Mouse (Mus musculus) forebrain, embryonic 14.5 days (tissue): ENCODE data around the gene Zfp791. TPM values are rescaled to one million over a fixed set of nuclear protein-coding genes. Genes with fewer than 3 reads are reported as not detected.
"Not testable (repeated sequence)": the region's sequence is repeated elsewhere in the genome, so short reads cannot be mapped to it uniquely, and the experiment has no call there.

Source experiments
- ATAC-seq: fragments of 200-750 bp; cut with Nextera tagmentation; 2 replicates; pipeline ENCODE4 v1.8.0; 2017; ENCODE audit warnings: mild to moderate bottlenecking, moderate library complexity
- DNase-seq: peaks from one replicate; pipeline ENCODE4 v3.0.0-alpha.2; 2015; ENCODE audit warnings: low spot score
- H3K27ac ChIP-seq: fragments of 300-500 bp; sonication (generic); 2 replicates; pipeline ENCODE4 v1.5.1; 2014; ENCODE audit warnings: low read depth, mild to moderate bottlenecking, control low read depth, low read length, moderate library complexity
- H3K27me3 ChIP-seq: fragments of 300-500 bp; sonication (generic); replicated peaks from 2 replicates; pipeline ENCODE4 v1.6.1; 2014; ENCODE audit warnings: low read length, control low read depth, mixed read lengths; ENCODE audit not compliant: control insufficient read depth, insufficient read depth
- H3K36me3 ChIP-seq: fragments of 300-500 bp; sonication (generic); 2 replicates; pipeline ENCODE4 v1.6.1; 2014; ENCODE audit warnings: low read length, control low read depth; ENCODE audit not compliant: control insufficient read depth, insufficient read depth
- H3K4me1 ChIP-seq: fragments of 300-500 bp; sonication (generic); 2 replicates; pipeline ENCODE4 v1.6.1; 2014; ENCODE audit warnings: antibody characterized with exemption, low read length, control low read depth; ENCODE audit not compliant: control insufficient read depth, insufficient read depth
- H3K4me2 ChIP-seq: fragments of 300-500 bp; sonication (generic); 2 replicates; pipeline ENCODE4 v1.6.1; 2014; ENCODE audit warnings: mild to moderate bottlenecking, control low read depth, low read length
- H3K4me3 ChIP-seq: fragments of 300-500 bp; sonication (generic); 2 replicates; pipeline ENCODE4 v1.5.1; 2014; ENCODE audit warnings: low read depth, low read length, control low read depth
- H3K9ac ChIP-seq: fragments of 300-500 bp; sonication (generic); 2 replicates; pipeline ENCODE4 v1.6.1; 2014; ENCODE audit warnings: mild to moderate bottlenecking, low read length, control low read depth, moderate library complexity
- H3K9me3 ChIP-seq: fragments of 300-500 bp; sonication (generic); replicated peaks from 2 replicates; pipeline ENCODE4 v1.6.1; 2016; ENCODE audit warnings: low read length, control low read depth, mixed read lengths; ENCODE audit not compliant: control insufficient read depth
- WGBS: fragments of 180-500 bp; shearing (Covaris S2); extraction: QIAGEN DNeasy Blood & Tissue Kit; methylation state at CpG from one replicate; pipeline ENCODE4 v1.1.7; 2014; 5-methylcytosine and 5-hydroxymethylcytosine counted together
- polyA plus RNA-seq: library from polyadenylated mRNA; unstranded; fragments of >200 nt; fragmentation: Nextera tagmentation; extraction: Ambion mirVana; gene quantifications from 2 replicates; pipeline ENCODE4 v1.2.1, GENCODE M21; 2014

Zfp791 gene
- polyA plus RNA-seq, 1 experiment from 2014 or later = 1.7 TPM

GRCm38 (mm10) chr8:85090856-85091255, 32.0 kb downstream of the Zfp791 start:
- 89% methylated on average over 11 of the region's 11 CpGs for WGBS
- H3K27ac ChIP-seq = no peak overlapping the region
- H3K36me3 ChIP-seq = peaks cover 42% of the 10 kb centered on the region
- no peak overlapping the region for H3K4me3 ChIP-seq
- no peak overlapping the region for H3K4me2 ChIP-seq
- no peak for ATAC-seq
- no peak for DNase-seq
- H3K4me1 ChIP-seq = no peaks in the 10 kb centered on the region
- H3K9ac ChIP-seq = no peak overlapping the region
- H3K9me3 ChIP-seq = no peaks in the 10 kb centered on the region
- no peaks in the 10 kb centered on the region for H3K27me3 ChIP-seq

GRCm38 (mm10) chr8:85088771-85089170, 34.1 kb downstream of the Zfp791 start:
- Histone ChIP-seq H3K4me3 (no peak overlapping the region), H3K9ac (no peak overlapping the region), H3K27me3 (no peaks in the 10 kb centered on the region), H3K4me2 (no peak overlapping the region), H3K9me3 (no peaks in the 10 kb centered on the region), H3K36me3 (peaks cover 35% of the 10 kb centered on the region), H3K4me1 (no peaks in the 10 kb centered on the region; the same call in 1 of the 2 replicates), H3K27ac (no peak overlapping the region)
- 67% methylated on average over 2 of the region's 2 CpGs for WGBS
- no peak for ATAC-seq
- DNase-seq = no peak

- Histone ChIP-seq H3K9ac (no peak overlapping the region), H3K4me3 (no peak overlapping the region), H3K27ac (no peak overlapping the region), H3K4me2 (no peak overlapping the region), H3K4me1 (peaks cover 14% of the 10 kb centered on the region), H3K27me3 (no peaks in the 10 kb centered on the region), H3K9me3 (no peaks in the 10 kb centered on the region), H3K36me3 (peaks cover 29% of the 10 kb centered on the region; the same call in 1 of the 2 replicates)
- no peak for ATAC-seq
- 80% methylated on average over 3 of the region's 3 CpGs for WGBS
- no peak for DNase-seq
These were observed 36.7 kb downstream of the Zfp791 start for GRCm38 (mm10) chr8:85086238-85086637.

- no peak for ATAC-seq
- no peak overlapping the region for H3K27ac ChIP-seq
- H3K27me3 ChIP-seq = no peaks in the 10 kb centered on the region
- H3K36me3 ChIP-seq = peaks cover 23% of the 10 kb centered on the region; the same call in 1 of the 2 replicates
- WGBS = 88% methylated on average over 8 of the region's 8 CpGs
- peaks cover 16% of the 10 kb centered on the region for H3K4me1 ChIP-seq
- H3K9me3 ChIP-seq = no peaks in the 10 kb centered on the region
- no peak overlapping the region for H3K4me3 ChIP-seq
- no peak for DNase-seq
- H3K4me2 ChIP-seq = no peak overlapping the region
- H3K9ac ChIP-seq = no peak overlapping the region
These were observed 38.3 kb downstream of the Zfp791 start for GRCm38 (mm10) chr8:85084633-85085032.

GRCm38 (mm10) chr8:85083108-85083813, 39.6 kb downstream of the Zfp791 start, which contains the start of gene Man2b1:
Man2b1 (plus strand) TSS chr8:85083270.
- Histone ChIP-seq H3K27ac (no peak within 1 kb of the TSS), H3K4me3 (peak within 1 kb of the TSS; percentile 52), H3K4me1 (peaks cover 19% of the 10 kb centered on the region), H3K9me3 (no peaks in the 10 kb centered on the region), H3K36me3 (peaks cover 27% of the 10 kb centered on the region), H3K27me3 (no peaks in the 10 kb centered on the region), H3K9ac (peak within 1 kb of the TSS; percentile 76), H3K4me2 (peak within 1 kb of the TSS; percentile 81)
- DNase-seq = peak; percentile 83
- WGBS = 1% methylated on average over 30 of the region's 30 CpGs
- peak; percentile 84 for ATAC-seq

GRCm38 (mm10) chr8:85082169-85082568, 40.7 kb downstream of the Zfp791 start:
- Histone ChIP-seq H3K4me2 (peak overlapping the region; percentile 94; the same call in 1 of the 2 replicates), H3K36me3 (peaks cover 27% of the 10 kb centered on the region), H3K4me1 (peaks cover 19% of the 10 kb centered on the region)
- not testable (repeated sequence) for H3K9me3 ChIP-seq, DNase-seq, H3K9ac ChIP-seq, H3K27me3 ChIP-seq, H3K27ac ChIP-seq, H3K4me3 ChIP-seq, ATAC-seq
- 91% methylated on average over 4 of the region's 4 CpGs for WGBS

GRCm38 (mm10) chr8:85081216-85081555, 41.7 kb downstream of the Zfp791 start, which contains the start of gene Wdr83:
Wdr83 (minus strand) TSS chr8:85081306.
- under 1% methylated on average over 9 of the region's 9 CpGs for WGBS
- H3K36me3 ChIP-seq = peaks cover 28% of the 10 kb centered on the region
- peaks cover 19% of the 10 kb centered on the region for H3K4me1 ChIP-seq
- H3K27me3 ChIP-seq = no peaks in the 10 kb centered on the region
- DNase-seq (no peak), ATAC-seq (peak; percentile 21)
- H3K27ac ChIP-seq = 0 out of 2 replicates have a peak within 1 kb of the TSS, but pooled peaks have one; percentile 21
- peak within 1 kb of the TSS; percentile 94 for H3K4me2 ChIP-seq
- H3K4me3 ChIP-seq = peak within 1 kb of the TSS; percentile 94
- peak within 1 kb of the TSS; percentile 92 for H3K9ac ChIP-seq
- H3K9me3 ChIP-seq = no peaks in the 10 kb centered on the region

GRCm38 (mm10) chr8:85080532-85081215, 42.2 kb downstream of the Zfp791 start, which contains the start of gene Wdr83os:
Wdr83os (plus strand) TSS chr8:85080740.
- WGBS = under 1% methylated on average over 30 of the region's 30 CpGs
- ATAC-seq (peak; percentile 23; the same call in 1 of the 2 replicates), DNase-seq (peak; percentile 88)
- Histone ChIP-seq H3K4me1 (peaks cover 19% of the 10 kb centered on the region), H3K36me3 (peaks cover 30% of the 10 kb centered on the region), H3K27ac (0 out of 2 replicates have a peak within 1 kb of the TSS, but pooled peaks have one; percentile 21), H3K4me2 (peak within 1 kb of the TSS; percentile 94), H3K9ac (peak within 1 kb of the TSS; percentile 92), H3K27me3 (no peaks in the 10 kb centered on the region), H3K9me3 (no peaks in the 10 kb centered on the region), H3K4me3 (peak within 1 kb of the TSS; percentile 94)
